Mouse (Mus musculus): ENCODE results near the gene Iqschfp. TPM values are rescaled to one million over a fixed set of nuclear protein-coding genes. Genes with fewer than 3 reads are reported as not detected.

Iqschfp gene
- total RNA-seq, 2 experiments from 2014 or later = not detected

DNA sequence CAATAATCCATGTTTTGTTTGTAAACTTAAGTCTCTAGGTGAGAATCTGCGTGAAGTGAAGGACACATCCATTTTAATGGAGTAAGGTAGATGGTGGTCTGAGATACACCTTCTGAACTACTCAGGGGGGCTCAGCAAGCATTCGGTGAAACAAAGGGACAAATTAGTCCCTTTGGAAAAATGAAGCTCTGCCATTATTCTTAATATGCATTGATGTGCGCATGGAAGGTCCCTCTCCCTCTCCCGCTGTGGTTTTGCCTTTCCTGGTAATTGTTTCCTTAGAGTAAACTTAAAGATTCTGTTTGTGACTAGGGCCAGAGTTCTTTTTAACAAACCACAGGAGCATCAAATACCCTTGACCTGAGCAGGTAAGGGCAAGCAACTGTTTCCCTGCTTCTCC is 414.7 kb downstream of the Iqschfp start:
- intact Hi-C loops (cut with DNase I) = no loop called here
- no peak for DNase-seq

GRCm38 (mm10) chr3:68325575-68325974 is 433.5 kb downstream of the Iqschfp start:
- no peak for DNase-seq
- intact Hi-C loops (cut with DNase I) = no loop called here

GRCm38 (mm10) chr3:68332515-68332914 is 440.5 kb downstream of the Iqschfp start:
- no peak for DNase-seq
- intact Hi-C loops (cut with DNase I) = no loop called here

DNA sequence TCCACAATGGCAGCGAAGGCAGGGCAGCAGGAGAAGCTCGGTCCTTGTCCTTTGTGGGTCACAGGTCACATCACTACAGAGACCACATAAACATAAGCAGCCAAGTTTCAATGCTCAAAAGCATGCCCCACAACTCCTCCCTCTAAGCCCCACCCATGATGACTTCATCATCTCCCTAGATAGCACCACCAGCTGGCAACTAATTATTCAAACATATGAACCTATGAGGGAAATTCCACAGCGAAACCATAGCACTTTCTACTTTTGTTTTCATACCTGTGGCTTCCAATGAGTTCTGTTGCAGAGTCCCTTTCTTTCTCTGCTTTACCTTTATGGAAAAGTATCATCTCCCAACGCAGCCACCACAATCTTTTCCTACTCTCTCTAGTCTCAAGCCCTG is 443.5 kb downstream of the Iqschfp start:
- intact Hi-C loops (cut with DNase I) = no loop called here

DNA sequence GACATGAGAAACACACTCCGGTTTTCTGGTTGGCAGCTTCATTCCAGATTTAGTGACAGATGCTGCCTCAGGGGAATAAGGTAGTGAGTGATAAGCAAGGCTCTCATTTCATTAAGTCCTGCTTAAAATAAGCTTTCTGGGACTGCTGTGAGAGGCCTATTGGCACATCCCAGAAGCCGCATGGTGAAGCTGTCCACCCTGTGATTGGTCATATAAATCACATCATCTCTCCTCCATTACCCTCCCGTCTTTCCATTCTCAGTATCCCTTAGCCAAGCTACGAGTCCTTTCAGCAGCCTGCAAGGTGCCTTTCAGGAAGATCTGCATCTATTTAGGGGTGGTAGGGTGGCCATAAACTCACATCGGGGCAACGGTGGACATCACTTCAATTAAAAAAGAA is 458.6 kb downstream of the Iqschfp start:
- DNase-seq = no peak
- intact Hi-C loops (cut with DNase I) = no loop called here

More for the DNA sequence above, 443.5 kb downstream of the Iqschfp start:
- DNase-seq = no peak

DNA sequence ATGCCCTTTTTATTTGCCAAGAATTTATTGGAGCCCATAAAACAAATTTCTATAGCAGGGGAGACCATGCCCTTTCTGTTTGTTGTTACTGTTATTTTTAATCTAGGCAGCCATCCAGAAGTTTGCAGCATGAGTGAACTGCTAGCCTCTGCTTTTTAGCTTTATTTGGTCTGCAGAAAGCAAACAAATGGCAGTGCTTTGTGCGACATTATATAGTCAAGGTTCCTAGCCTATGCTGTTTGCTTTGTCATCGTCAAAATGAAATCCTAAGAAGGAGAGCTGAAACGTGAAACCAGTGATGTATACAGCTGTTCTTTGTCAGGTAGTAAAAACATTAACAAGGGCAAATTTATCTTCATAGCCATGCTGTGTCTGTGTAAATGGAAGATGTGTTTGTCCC is 459.4 kb downstream of the Iqschfp start:
- intact Hi-C loops (cut with DNase I) = no loop called here

DNA sequence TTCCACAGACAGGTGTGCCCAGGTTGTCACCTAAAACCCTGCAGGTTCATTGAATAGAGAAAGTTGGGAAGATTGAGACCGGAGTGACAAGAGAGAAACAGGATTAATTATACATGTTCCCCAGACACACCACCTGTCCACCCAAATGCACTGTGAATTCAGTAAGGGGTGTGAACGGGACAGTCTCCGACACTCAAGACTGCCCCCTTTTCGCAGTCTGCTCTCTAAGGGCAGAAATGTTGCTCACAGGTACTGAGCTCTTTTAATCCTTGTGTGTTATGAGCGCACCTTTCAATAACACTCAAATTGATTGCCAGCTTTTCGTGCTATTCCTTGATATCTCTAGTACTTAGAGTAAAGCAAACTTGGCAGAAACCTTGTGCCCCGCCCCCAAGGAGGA is 460.9 kb downstream of the Iqschfp start:
- intact Hi-C loops (cut with DNase I) = no loop called here

More for the DNA sequence above, 459.4 kb downstream of the Iqschfp start:
- DNase-seq = no peak

GRCm38 (mm10) chr3:68353492-68353891 is 461.5 kb downstream of the Iqschfp start:
- intact Hi-C loops (cut with DNase I) = no loop called here
- no peak for DNase-seq

More for the DNA sequence above, 460.9 kb downstream of the Iqschfp start:
- no peak for DNase-seq

- intact Hi-C loops (cut with DNase I) = no loop called here
- no peak for DNase-seq
Measured at GRCm38 (mm10) chr3:68356516-68356915, 464.5 kb downstream of the Iqschfp start.

- DNase-seq = no peak
- intact Hi-C loops (cut with DNase I) = no loop called here
Measured at GRCm38 (mm10) chr3:68368029-68368428, 476.0 kb downstream of the Iqschfp start.

DNA sequence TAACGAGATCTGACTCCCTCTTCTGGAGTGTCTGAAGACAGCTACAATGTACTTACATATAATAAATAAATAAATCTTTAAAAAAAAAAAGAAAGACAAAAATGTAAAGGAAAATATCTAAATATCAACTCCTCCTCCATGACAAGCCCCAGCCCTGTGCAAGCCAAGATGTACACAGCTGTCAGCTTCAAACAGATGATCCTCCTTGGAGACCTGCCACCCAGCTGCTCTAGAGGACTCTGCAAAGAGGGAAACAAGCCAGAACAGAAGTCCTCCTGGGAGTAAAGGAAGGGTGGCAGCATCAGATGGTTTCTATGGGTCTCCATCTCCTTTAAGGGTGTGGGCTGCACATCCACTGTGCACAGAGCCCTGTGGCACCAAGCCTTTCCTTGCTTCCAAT is 480.9 kb downstream of the Iqschfp start:
- DNase-seq = no peak
- intact Hi-C loops (cut with DNase I) = no loop called here

DNA sequence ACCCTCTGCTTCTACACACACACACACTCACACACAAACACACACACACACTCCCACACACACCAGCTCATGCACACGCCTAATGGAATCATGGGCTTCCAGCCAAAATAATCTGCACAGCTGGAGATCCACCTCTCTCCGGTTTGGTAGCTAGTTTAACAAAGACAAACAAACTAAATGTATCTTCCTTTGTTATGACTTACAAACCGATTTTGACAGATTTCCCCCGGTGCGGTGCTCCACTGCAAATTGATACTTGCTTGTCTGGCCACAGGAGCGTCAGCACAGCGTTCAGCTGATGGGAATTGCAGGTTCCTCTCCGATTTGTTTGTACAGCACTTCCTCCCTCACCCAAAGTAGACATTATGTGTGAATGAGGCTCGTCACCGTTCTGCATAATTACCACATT is 483.1 kb downstream of the Iqschfp start:
- intact Hi-C loops (cut with DNase I) = no loop called here
- peak in 1 of 2 experiments; percentile 3 for DNase-seq

GRCm38 (mm10) chr3:68377452-68378198 is 485.6 kb downstream of the Iqschfp start:
- intact Hi-C loops (cut with DNase I) = no loop called here
- no peak for DNase-seq

DNA sequence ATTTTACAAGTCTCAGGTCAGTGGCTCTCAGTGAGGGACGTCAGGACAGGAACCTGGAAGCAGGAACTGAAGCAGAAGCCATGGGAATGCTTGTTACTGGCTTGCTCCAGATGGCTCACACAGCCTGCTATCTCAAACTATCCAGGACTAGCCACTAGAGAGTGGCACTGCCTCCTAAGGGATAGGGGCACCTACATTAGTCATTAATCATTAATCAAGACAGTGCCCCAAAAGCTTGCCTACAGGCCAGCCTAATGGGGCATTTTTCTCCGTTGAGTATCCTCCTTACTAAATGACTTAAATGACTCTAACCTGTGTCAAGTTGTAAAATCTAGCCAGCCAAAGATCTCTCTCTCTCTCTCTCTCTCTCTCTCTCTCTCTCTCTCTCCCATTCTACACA is 486.8 kb downstream of the Iqschfp start:
- intact Hi-C loops (cut with DNase I) = no loop called here
- DNase-seq = no peak

DNA sequence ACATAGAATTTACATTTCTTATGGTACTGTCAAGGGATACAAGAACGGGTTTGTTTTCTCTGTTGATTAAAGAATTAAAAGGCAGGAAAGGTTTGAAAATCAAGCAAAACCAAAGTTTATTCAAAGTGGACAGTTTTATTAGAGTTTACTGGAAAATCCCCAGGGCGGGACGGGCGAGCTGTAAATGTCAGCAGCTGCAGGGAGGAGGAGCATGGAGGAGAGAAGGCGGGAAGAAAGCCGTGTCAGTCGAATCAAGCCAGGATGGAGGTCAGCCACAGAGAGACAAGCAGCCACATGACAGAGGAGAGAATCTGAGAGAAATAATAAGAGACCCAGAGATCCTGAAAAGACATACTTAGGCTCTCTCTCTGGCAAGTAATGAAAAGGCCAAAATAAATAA is 487.2 kb downstream of the Iqschfp start:
- intact Hi-C loops (cut with DNase I) = no loop called here
- DNase-seq = no peak

- DNase-seq = no peak
- intact Hi-C loops (cut with DNase I) = no loop called here
Measured at GRCm38 (mm10) chr3:68383672-68384071, 491.6 kb downstream of the Iqschfp start.

- intact Hi-C loops (cut with DNase I) = no loop called here
- DNase-seq = no peak
Measured at GRCm38 (mm10) chr3:68385544-68385943, 493.5 kb downstream of the Iqschfp start.

DNA sequence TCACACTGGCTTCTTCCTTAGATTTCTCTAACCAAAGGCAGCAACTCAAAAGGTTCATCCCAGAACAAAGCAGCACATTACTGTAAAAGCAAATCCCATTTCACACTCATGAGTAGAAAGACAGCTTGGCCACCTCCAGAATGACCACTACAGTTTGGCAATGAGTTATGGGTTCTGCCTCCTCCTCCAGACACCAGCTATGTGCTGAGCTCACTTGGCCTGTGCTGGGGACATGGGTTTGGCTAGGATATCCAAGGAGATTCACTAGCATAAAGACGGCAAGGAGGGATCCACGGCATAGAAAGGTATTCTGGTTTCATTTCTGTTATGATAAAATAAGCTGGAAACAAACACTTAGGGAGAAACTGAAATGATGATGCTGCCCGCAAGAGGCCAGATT is 496.0 kb downstream of the Iqschfp start:
- intact Hi-C loops (cut with DNase I) = no loop called here
- no peak for DNase-seq

DNA sequence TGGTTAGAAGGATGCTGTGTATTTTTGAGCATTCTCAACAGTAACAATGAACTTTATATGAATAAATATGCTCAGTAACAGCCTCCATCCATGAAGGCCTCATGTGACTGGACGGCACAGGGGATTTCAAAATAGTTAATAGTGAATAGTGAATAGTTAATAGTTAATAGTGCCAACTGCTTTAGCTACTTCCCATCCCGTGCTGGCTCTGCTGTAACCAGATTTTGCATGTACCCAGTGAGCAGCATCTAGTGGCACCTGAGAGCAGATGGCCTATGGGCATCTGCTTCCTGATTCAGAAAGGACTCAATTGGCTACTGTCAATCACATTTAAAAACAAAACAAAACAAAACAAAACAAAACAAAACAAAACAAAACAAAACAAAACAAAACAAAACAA is 501.5 kb downstream of the Iqschfp start:
- DNase-seq = no peak
- intact Hi-C loops (cut with DNase I) = no loop called here

- DNase-seq = no peak
- intact Hi-C loops (cut with DNase I) = no loop called here
Measured at GRCm38 (mm10) chr3:68398691-68399090, 506.7 kb downstream of the Iqschfp start.

DNA sequence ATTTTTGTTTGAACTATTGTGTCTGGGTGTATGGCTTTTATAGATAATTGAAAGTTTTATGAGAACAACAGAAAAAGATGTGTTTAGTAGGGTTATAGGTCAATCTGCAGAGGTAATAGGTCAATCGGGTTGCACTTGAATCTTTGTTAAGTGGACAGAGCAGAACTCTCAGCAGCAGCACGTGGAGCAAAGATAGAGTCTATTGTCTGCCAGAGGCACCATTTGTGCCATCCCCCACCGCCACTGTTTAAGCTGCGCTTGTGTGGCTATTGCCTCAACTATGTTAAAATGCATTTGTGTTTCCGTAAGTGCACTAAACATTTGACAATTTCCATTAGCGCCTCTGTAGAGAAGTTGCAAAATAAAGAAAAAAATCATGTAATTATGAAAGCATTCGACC is 508.1 kb downstream of the Iqschfp start:
- DNase-seq = no peak
- intact Hi-C loops (cut with DNase I) = no loop called here

DNA sequence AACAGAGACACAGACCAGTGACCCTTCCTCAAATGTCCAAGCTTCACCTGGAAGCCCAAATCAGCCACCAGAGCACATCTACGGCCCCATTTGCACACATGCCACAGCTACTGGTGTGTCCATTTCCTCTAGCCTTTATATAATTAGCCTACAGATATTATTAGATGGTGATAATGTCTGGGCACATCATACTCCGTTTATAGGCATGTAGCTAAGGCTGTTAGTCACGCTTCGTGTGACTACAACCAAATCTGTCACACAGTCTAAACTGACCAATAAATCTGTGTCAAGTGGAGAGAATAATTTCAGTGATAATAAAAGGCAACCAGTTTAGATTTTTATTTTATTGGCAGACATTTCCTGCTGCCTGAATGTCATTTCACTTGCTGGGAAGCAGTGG is 511.3 kb downstream of the Iqschfp start:
- no peak for DNase-seq
- intact Hi-C loops (cut with DNase I) = no loop called here

- no peak for DNase-seq
- intact Hi-C loops (cut with DNase I) = no loop called here
Measured at GRCm38 (mm10) chr3:68403783-68404217, 511.8 kb downstream of the Iqschfp start.
